Mouse (Mus musculus) spleen, adult 2 months (tissue): ENCODE measurements at regions not wholly inside any gene's neighbourhood (a gene's known extent, or its start where the extent isn't known, plus 50 kb on each side); places are given as distances from the start of the nearest gene placed in this dataset.

Experiments used
- CTCF ChIP-seq: fragments of 200-500 bp; IDR thresholded peaks from 2 replicates; pipeline ENCODE4 v1.5.1; 2011; ENCODE audit warnings: mild to moderate bottlenecking, inconsistent platforms; ENCODE audit not compliant: insufficient read depth, insufficient read length, insufficient replicate concordance; ENCODE audit errors: extremely low read depth
- POLR2A ChIP-seq: fragments of 200-500 bp; IDR thresholded peaks from 2 replicates; pipeline ENCODE4 v1.6.1; 2011; ENCODE audit warnings: low read depth, low read length, inconsistent platforms

GRCm38 (mm10) chr2:166351581-166351980, 196.1 kb upstream of the Sulf2 start:
- TF ChIP-seq CTCF (no peak), POLR2A (no peak)
